Mouse (Mus musculus) kidney, adult 2 months (tissue): ENCODE data around the gene Ccl28. TPM values are rescaled to one million over a fixed set of nuclear protein-coding genes. Genes with fewer than 3 reads are reported as not detected.

Source experiments
- DNase-seq: peaks from one replicate; pipeline ENCODE4 v3.0.0; 2021
- H3K27ac ChIP-seq: fragments of 200-500 bp; 2 replicates; pipeline ENCODE4 v1.5.1; 2012; ENCODE audit warnings: low read depth, low read length, control low read depth, inconsistent platforms; ENCODE audit not compliant: insufficient read depth
- H3K27me3 ChIP-seq: fragments of 200-500 bp; replicated peaks from 2 replicates; pipeline ENCODE4 v1.6.1; 2012; ENCODE audit warnings: mild to moderate bottlenecking, moderate library complexity, low read length, inconsistent platforms; ENCODE audit not compliant: control insufficient read depth, insufficient read depth
- H3K36me3 ChIP-seq: fragments of 200-500 bp; 2 replicates; pipeline ENCODE4 v1.6.1; 2012; ENCODE audit warnings: mild to moderate bottlenecking, moderate library complexity, low read length, inconsistent platforms; ENCODE audit not compliant: control insufficient read depth, insufficient read depth
- H3K4me1 ChIP-seq: fragments of 200-500 bp; 2 replicates; pipeline ENCODE4 v1.6.1; 2011; ENCODE audit warnings: low read length; ENCODE audit not compliant: control insufficient read depth, insufficient read depth
- H3K4me3 ChIP-seq: fragments of 200-500 bp; 2 replicates; pipeline ENCODE4 v1.5.1; 2011; ENCODE audit warnings: mild to moderate bottlenecking, low read depth, low read length, control low read depth; ENCODE audit not compliant: insufficient read depth
- CTCF ChIP-seq: fragments of 200-500 bp; conservative IDR thresholded peaks from 2 replicates; pipeline ENCODE4 v1.5.1; 2011; ENCODE audit warnings: low read depth, mild to moderate bottlenecking, control low read depth, low read length, moderate library complexity, mixed read lengths; ENCODE audit not compliant: insufficient read depth, insufficient read length
- POLR2A ChIP-seq: fragments of 200-500 bp; IDR thresholded peaks from one replicate; pipeline ENCODE4 v1.6.1; 2011; ENCODE audit warnings: low read depth, low read length, control low read depth
- WGBS: fragments of 180-500 bp; shearing (Covaris S2); methylation state at CpG from one replicate; pipeline ENCODE4 v1.1.7; 2018; 5-methylcytosine and 5-hydroxymethylcytosine counted together
- polyA plus RNA-seq: library from polyadenylated mRNA; depleted of rRNA; stranded (reverse); fragments of >200 nt; gene quantifications from 2 replicates; pipeline ENCODE4 v1.2.3, GENCODE M21; 2012

The Ccl28 gene
- polyA plus RNA-seq, 1 experiment: 2.3 TPM

DNA sequence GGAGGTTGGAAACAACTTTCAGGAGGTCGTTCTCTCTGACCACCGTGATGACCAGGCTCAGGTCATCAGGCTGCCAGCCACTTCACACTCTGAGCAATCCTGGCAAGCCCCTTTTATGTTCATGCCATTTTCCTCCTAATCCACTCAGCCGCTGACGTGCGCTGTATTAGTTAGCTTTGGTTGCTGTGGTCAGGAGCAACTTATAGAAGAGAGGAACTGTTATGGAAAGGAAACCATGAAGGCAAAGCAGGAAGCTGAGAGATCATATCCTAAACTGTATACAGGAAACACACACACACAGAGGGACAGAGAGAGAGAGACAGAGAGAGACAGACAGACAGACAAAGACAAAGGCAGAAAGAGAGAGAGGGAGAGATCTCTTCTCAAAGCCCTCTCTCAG, 15.7 kb downstream of the Ccl28 start:
- H3K36me3 ChIP-seq: no peaks in the 10 kb centered on the region
- peaks cover 5% of the 10 kb centered on the region; the same call in 1 of the 2 replicates for H3K4me1 ChIP-seq
- H3K27ac ChIP-seq: peak overlapping the region; percentile 83
- 63% methylated on average over 5 of the region's 5 CpGs for WGBS
- no peak for TF ChIP-seq POLR2A
- no peak for TF ChIP-seq CTCF
- H3K27me3 ChIP-seq: no peaks in the 10 kb centered on the region
- H3K4me3 ChIP-seq: no peak overlapping the region
- no peak for DNase-seq

GRCm38 (mm10) chr13:119640504-119640903, 16.9 kb downstream of the Ccl28 start:
- Histone ChIP-seq H3K4me3 (no peak overlapping the region), H3K27ac (no peak overlapping the region), H3K36me3 (no peaks in the 10 kb centered on the region), H3K27me3 (no peaks in the 10 kb centered on the region), H3K4me1 (peaks cover 5% of the 10 kb centered on the region; the same call in 1 of the 2 replicates)
- 33% methylated on average over 4 of the region's 4 CpGs for WGBS
- DNase-seq: peak; percentile 52
- TF ChIP-seq POLR2A: no peak
- 0 out of 2 replicates have a peak, but pooled peaks have one; percentile 16 for TF ChIP-seq CTCF

GRCm38 (mm10) chr13:119641145-119641544, 17.5 kb downstream of the Ccl28 start:
- Histone ChIP-seq H3K27ac (no peak overlapping the region), H3K27me3 (no peaks in the 10 kb centered on the region), H3K4me1 (peaks cover 10% of the 10 kb centered on the region; the same call in 1 of the 2 replicates), H3K36me3 (no peaks in the 10 kb centered on the region), H3K4me3 (no peak overlapping the region)
- TF ChIP-seq POLR2A (no peak), CTCF (no peak)
- WGBS: 70% methylated on average over 7 of the region's 7 CpGs
- DNase-seq: no peak

DNA sequence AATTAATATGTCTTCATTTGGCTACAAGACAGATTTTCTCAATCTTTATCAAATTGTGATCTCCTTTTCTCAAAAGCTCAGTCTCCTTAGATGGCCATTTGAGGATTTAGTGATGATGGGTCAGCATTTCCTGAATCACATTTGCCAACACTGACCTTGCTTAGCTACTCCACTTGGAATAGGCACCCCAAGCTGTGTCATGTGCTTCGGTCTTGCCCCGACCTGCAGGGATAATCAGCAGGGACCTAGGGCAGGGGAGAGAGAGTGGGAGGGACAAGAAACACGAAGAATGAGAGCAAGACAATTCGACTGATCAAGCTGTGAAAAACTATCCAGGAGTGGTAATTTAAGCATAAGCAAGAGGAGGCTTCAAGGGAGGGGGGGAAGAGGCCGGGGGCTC, 21.1 kb downstream of the Ccl28 start:
- Histone ChIP-seq H3K4me3 (no peak overlapping the region), H3K36me3 (no peaks in the 10 kb centered on the region), H3K4me1 (peaks cover 5% of the 10 kb centered on the region; the same call in 1 of the 2 replicates), H3K27me3 (no peaks in the 10 kb centered on the region), H3K27ac (no peak overlapping the region)
- WGBS: 44% methylated on average over 5 of the region's 5 CpGs
- TF ChIP-seq CTCF: no peak
- no peak for DNase-seq

DNA sequence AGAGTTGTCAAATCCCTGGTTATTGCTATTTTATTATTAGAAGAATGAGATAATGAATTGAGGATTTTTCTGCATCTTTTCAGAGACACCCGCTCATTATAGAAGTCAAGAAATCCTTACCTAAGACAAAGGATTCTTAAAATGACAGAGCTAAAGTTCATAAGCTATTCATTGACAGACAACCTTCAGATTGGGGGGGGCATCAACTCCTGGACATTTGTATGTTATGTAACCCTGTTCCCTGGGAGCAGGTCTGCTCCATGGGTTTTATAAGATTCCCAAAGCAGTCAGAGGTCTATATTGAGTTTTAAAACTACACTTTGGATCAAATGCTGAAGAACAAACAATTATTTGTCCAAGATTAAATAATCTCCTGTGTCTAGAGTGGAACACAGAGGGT, 22.9 kb downstream of the Ccl28 start:
- Histone ChIP-seq H3K4me3 (no peak overlapping the region), H3K27me3 (no peaks in the 10 kb centered on the region), H3K36me3 (no peaks in the 10 kb centered on the region), H3K27ac (no peak overlapping the region), H3K4me1 (peaks cover 5% of the 10 kb centered on the region; the same call in 1 of the 2 replicates)
- WGBS: 67% methylated on average over 1 of the region's 1 CpGs
- TF ChIP-seq POLR2A: no peak
- TF ChIP-seq CTCF: no peak
- DNase-seq: peak; percentile 44

DNA sequence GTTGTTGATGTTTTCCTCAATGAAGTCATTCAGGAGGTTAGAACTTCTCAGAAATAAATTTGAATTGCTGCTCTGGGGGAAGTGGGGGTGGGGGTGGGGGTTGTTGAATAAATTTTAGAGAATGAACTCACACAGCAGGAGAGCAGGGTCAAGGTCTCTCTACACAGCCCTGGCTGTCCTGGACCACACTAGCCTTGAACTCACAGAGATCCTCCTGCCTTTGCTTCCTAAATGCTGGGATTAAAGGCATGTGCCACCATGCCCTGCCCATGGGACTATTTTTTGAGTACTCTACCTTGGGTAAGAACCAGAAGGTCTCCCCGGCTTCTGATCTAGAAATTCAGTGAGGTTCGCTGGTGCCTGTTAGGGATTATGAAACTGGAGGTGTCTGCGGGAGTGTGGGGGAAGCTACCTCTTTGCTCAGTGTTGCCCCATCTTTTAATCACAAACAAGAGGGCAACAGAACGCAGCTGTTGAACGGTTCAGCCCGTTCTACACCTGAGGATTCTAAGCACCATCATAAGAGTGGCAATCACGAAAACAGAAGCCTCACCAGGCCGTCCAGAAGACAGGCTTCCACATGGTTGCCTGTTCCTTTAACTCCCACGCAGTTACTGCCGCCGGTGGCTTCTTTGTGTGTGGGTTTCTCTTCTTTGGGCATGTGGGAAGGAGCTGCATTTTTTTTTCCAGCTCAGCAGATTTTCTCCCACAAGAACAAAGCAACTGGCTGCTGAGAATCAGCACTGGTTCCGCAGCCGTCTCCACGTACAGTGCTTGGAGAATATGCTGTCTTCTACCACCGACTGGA, 25.5 kb downstream of the Ccl28 start:
- DNase-seq: no peak
- H3K36me3 ChIP-seq: no peaks in the 10 kb centered on the region
- H3K4me1 ChIP-seq: peaks cover 5% of the 10 kb centered on the region; the same call in 1 of the 2 replicates
- H3K27ac ChIP-seq: no peak overlapping the region
- H3K4me3 ChIP-seq: no peak overlapping the region
- 46% methylated on average over 15 of the region's 15 CpGs for WGBS
- TF ChIP-seq CTCF: no peak
- TF ChIP-seq POLR2A: no peak
- no peaks in the 10 kb centered on the region for H3K27me3 ChIP-seq

GRCm38 (mm10) chr13:119649699-119650046, 26.1 kb downstream of the Ccl28 start:
- WGBS: 79% methylated on average over 1 of the region's 1 CpGs
- no peaks in the 10 kb centered on the region for H3K36me3 ChIP-seq
- DNase-seq: no peak
- H3K4me3 ChIP-seq: no peak overlapping the region
- no peak for TF ChIP-seq CTCF
- no peak for TF ChIP-seq POLR2A
- no peak overlapping the region for H3K27ac ChIP-seq
- peaks cover 5% of the 10 kb centered on the region; the same call in 1 of the 2 replicates for H3K4me1 ChIP-seq
- H3K27me3 ChIP-seq: no peaks in the 10 kb centered on the region
